Mouse (Mus musculus) urinary bladder, postnatal 4 days (tissue): ENCODE measurements at regions not wholly inside any gene's neighbourhood (a gene's known extent, or its start where the extent isn't known, plus 50 kb on each side); places are given as distances from the start of the nearest gene placed in this dataset.

Source experiments
- DNase-seq, 2 experiments: peaks; one replicate each; pipeline ENCODE4 v3.0.0; 2021 to 2022; ENCODE audit warnings: low spot score in 2 of 2

GRCm38 (mm10) chr12:110387056-110387455, 59.9 kb upstream of the Ppp2r5c start:
- no peak for DNase-seq

GRCm38 (mm10) chr12:110387567-110387966, 59.4 kb upstream of the Ppp2r5c start:
- DNase-seq = no peak

GRCm38 (mm10) chr12:110389439-110389838, 57.5 kb upstream of the Ppp2r5c start:
- no peak for DNase-seq

GRCm38 (mm10) chr12:110391464-110391863, 55.5 kb upstream of the Ppp2r5c start:
- no peak for DNase-seq

GRCm38 (mm10) chr12:110393555-110393954, 53.4 kb upstream of the Ppp2r5c start:
- no peak for DNase-seq
